Mouse (Mus musculus) forebrain, embryonic 11.5 days (tissue): ENCODE results near the gene Atp13a3. TPM values are rescaled to one million over a fixed set of nuclear protein-coding genes. Genes with fewer than 3 reads are reported as not detected.
"Not testable (repeated sequence)": the region's sequence is repeated elsewhere in the genome, so short reads cannot be mapped to it uniquely, and the experiment has no call there.

Experiments used
- ATAC-seq: fragments of 200-750 bp; cut with Nextera tagmentation; replicated peaks from 2 replicates; pipeline ENCODE4 v1.8.0; 2017; ENCODE audit warnings: moderate TSS enrichment; ENCODE audit not compliant: low FRiP score
- DNase-seq: peaks from one replicate; pipeline ENCODE4 v3.0.0-alpha.2; 2017; ENCODE audit warnings: low spot score
- H3K27ac ChIP-seq: fragments of 300-500 bp; sonication (generic); 2 replicates; pipeline ENCODE4 v1.5.1; 2014; ENCODE audit warnings: low read depth, low read length
- H3K27me3 ChIP-seq: fragments of 300-500 bp; sonication (generic); 2 replicates; pipeline ENCODE4 v1.6.1; 2014; ENCODE audit warnings: mild to moderate bottlenecking, low read length, mixed read lengths; ENCODE audit not compliant: control insufficient read depth, insufficient read depth
- H3K36me3 ChIP-seq: fragments of 300-500 bp; sonication (generic); 2 replicates; pipeline ENCODE4 v1.6.1; 2014; ENCODE audit warnings: mild to moderate bottlenecking, low read length, moderate library complexity, mixed read lengths; ENCODE audit not compliant: control insufficient read depth, insufficient read depth
- H3K4me1 ChIP-seq: fragments of 300-500 bp; sonication (generic); replicated peaks from 2 replicates; pipeline ENCODE4 v1.6.1; 2014; ENCODE audit warnings: low read length, mixed read lengths; ENCODE audit not compliant: control insufficient read depth, insufficient read depth
- H3K4me2 ChIP-seq: fragments of 300-500 bp; sonication (generic); 2 replicates; pipeline ENCODE4 v1.6.1; 2014; ENCODE audit warnings: low read depth, mild to moderate bottlenecking, low read length, moderate library complexity, mixed read lengths; ENCODE audit not compliant: severe bottlenecking
- H3K4me3 ChIP-seq: fragments of 300-500 bp; sonication (generic); 2 replicates; pipeline ENCODE4 v1.5.1; 2014; ENCODE audit warnings: low read depth, low read length
- H3K9ac ChIP-seq: fragments of 300-500 bp; sonication (generic); 2 replicates; pipeline ENCODE4 v1.6.1; 2014; ENCODE audit warnings: low read length
- H3K9me3 ChIP-seq: fragments of 300-500 bp; sonication (generic); 2 replicates; pipeline ENCODE4 v1.6.1; 2016; ENCODE audit warnings: low read length, mixed read lengths; ENCODE audit not compliant: control insufficient read depth
- WGBS: fragments of 180-500 bp; shearing (Covaris S2); extraction: QIAGEN DNeasy Blood & Tissue Kit; methylation state at CpG from one replicate; pipeline ENCODE4 v1.1.7; 2014; 5-methylcytosine and 5-hydroxymethylcytosine counted together
- polyA plus RNA-seq: library from polyadenylated mRNA; unstranded; fragments of >200 nt; fragmentation: Nextera tagmentation; extraction: Ambion mirVana; gene quantifications from 2 replicates; pipeline ENCODE4 v1.2.1, GENCODE M21; 2014

Atp13a3 gene
- 13.6 and 15.5 TPM in 2 replicates for polyA plus RNA-seq

GRCm38 (mm10) chr16:30405925-30406670 is at the start of gene Atp13a3:
TSS of gene Atp13a3 (minus strand) at chr16:30405975.
- H3K9me3 ChIP-seq = no peaks in the 10 kb centered on the region
- H3K4me1 ChIP-seq = no peaks in the 10 kb centered on the region
- no peaks in the 10 kb centered on the region for H3K27me3 ChIP-seq
- no peak within 1 kb of the TSS for H3K4me3 ChIP-seq
- no peak within 1 kb of the TSS for H3K4me2 ChIP-seq
- no peaks in the 10 kb centered on the region for H3K36me3 ChIP-seq
- no peak for ATAC-seq
- no peak for DNase-seq
- no peak within 1 kb of the TSS for H3K27ac ChIP-seq
- WGBS = 72% methylated on average over 11 of the region's 11 CpGs
- no peak within 1 kb of the TSS for H3K9ac ChIP-seq

GRCm38 (mm10) chr16:30453213-30453975 is 47.6 kb upstream of the Atp13a3 start:
- no peak for DNase-seq
- Histone ChIP-seq H3K4me1 (no peaks in the 10 kb centered on the region), H3K4me3 (no peak overlapping the region), H3K4me2 (no peak overlapping the region), H3K9ac (no peak overlapping the region), H3K27me3 (no peaks in the 10 kb centered on the region), H3K9me3 (no peaks in the 10 kb centered on the region), H3K27ac (no peak overlapping the region), H3K36me3 (no peaks in the 10 kb centered on the region)
- 86% methylated on average over 5 of the region's 5 CpGs for WGBS
- ATAC-seq = no peak

GRCm38 (mm10) chr16:30451174-30451573 is 45.4 kb upstream of the Atp13a3 start:
- H3K27ac ChIP-seq, H3K36me3 ChIP-seq, H3K9me3 ChIP-seq, H3K4me3 ChIP-seq, H3K9ac ChIP-seq, H3K27me3 ChIP-seq, H3K4me2 ChIP-seq, DNase-seq, H3K4me1 ChIP-seq, ATAC-seq: not testable (repeated sequence)
- WGBS = 91% methylated on average over 2 of the region's 2 CpGs

GRCm38 (mm10) chr16:30449017-30449416 is 43.2 kb upstream of the Atp13a3 start:
- 93% methylated on average over 1 of the region's 1 CpGs for WGBS
- Histone ChIP-seq H3K27me3 (no peaks in the 10 kb centered on the region), H3K27ac (no peak overlapping the region), H3K4me1 (no peaks in the 10 kb centered on the region), H3K9ac (no peak overlapping the region), H3K4me3 (no peak overlapping the region), H3K4me2 (no peak overlapping the region), H3K36me3 (no peaks in the 10 kb centered on the region), H3K9me3 (no peaks in the 10 kb centered on the region)
- ATAC-seq = no peak
- no peak for DNase-seq

- ATAC-seq = no peak
- no peak overlapping the region for H3K27ac ChIP-seq
- WGBS = 84% methylated on average over 3 of the region's 3 CpGs
These were observed 42.4 kb upstream of the Atp13a3 start for GRCm38 (mm10) chr16:30448169-30448568.

GRCm38 (mm10) chr16:30447642-30448041 is 41.9 kb upstream of the Atp13a3 start:
- Histone ChIP-seq H3K36me3 (no peaks in the 10 kb centered on the region), H3K4me3 (no peak overlapping the region), H3K27ac (no peak overlapping the region), H3K4me2 (no peak overlapping the region), H3K9me3 (no peaks in the 10 kb centered on the region), H3K27me3 (no peaks in the 10 kb centered on the region), H3K9ac (no peak overlapping the region), H3K4me1 (no peaks in the 10 kb centered on the region)
- 78% methylated on average over 4 of the region's 4 CpGs for WGBS
- DNase-seq (no peak), ATAC-seq (no peak)

More at GRCm38 (mm10) chr16:30448169-30448568, 42.4 kb upstream of the Atp13a3 start:
- H3K4me3 ChIP-seq = no peak overlapping the region
- H3K9me3 ChIP-seq = no peaks in the 10 kb centered on the region
- H3K9ac ChIP-seq = no peak overlapping the region
- no peak for DNase-seq
- no peaks in the 10 kb centered on the region for H3K36me3 ChIP-seq
- H3K4me2 ChIP-seq = no peak overlapping the region
- no peaks in the 10 kb centered on the region for H3K27me3 ChIP-seq
- no peaks in the 10 kb centered on the region for H3K4me1 ChIP-seq

GRCm38 (mm10) chr16:30443411-30443810 is 37.6 kb upstream of the Atp13a3 start:
- H3K36me3 ChIP-seq = no peaks in the 10 kb centered on the region
- no peaks in the 10 kb centered on the region for H3K27me3 ChIP-seq
- no peak overlapping the region for H3K4me2 ChIP-seq
- 58% methylated on average over 8 of the region's 8 CpGs for whole genome bisulfite sequencing
- no peak overlapping the region for H3K27ac ChIP-seq
- no peak for DNase-seq
- ATAC-seq = no peak
- no peak overlapping the region for H3K9ac ChIP-seq
- no peaks in the 10 kb centered on the region for H3K4me1 ChIP-seq
- H3K4me3 ChIP-seq = no peak overlapping the region
- no peaks in the 10 kb centered on the region for H3K9me3 ChIP-seq

GRCm38 (mm10) chr16:30442451-30442850 is 36.7 kb upstream of the Atp13a3 start:
- ATAC-seq (no peak), DNase-seq (no peak)
- 87% methylated on average over 2 of the region's 2 CpGs for WGBS
- Histone ChIP-seq H3K4me1 (no peaks in the 10 kb centered on the region), H3K9me3 (no peaks in the 10 kb centered on the region), H3K27ac (no peak overlapping the region), H3K4me2 (no peak overlapping the region), H3K9ac (no peak overlapping the region), H3K4me3 (no peak overlapping the region), H3K36me3 (no peaks in the 10 kb centered on the region), H3K27me3 (no peaks in the 10 kb centered on the region)
